Mouse (Mus musculus) kidney, postnatal 25 days (tissue): ENCODE results near the gene Olfr55.
"Not testable (repeated sequence)": the region's sequence is repeated elsewhere in the genome, so short reads cannot be mapped to it uniquely, and the experiment has no call there.

ENCODE experiments used
- DNase-seq, 2 experiments: peaks; one replicate each; pipeline ENCODE4 v3.0.0; 2021; ENCODE audit warnings: mixed read lengths in 2 of 2

The Olfr55 gene

GRCm38 (mm10) chr17:33168147-33168546 lies at the start of gene Olfr55:
Olfr55 (plus strand) TSS chr17:33168447.
- not testable (repeated sequence) for DNase-seq

GRCm38 (mm10) chr17:33124546-33124945 lies 43.7 kb upstream of the Olfr55 start:
- DNase-seq: no peak

GRCm38 (mm10) chr17:33126257-33126656 lies 42.0 kb upstream of the Olfr55 start:
- DNase-seq: no peak

- DNase-seq: no peak
Measured at GRCm38 (mm10) chr17:33139261-33139820, 28.9 kb upstream of the Olfr55 start, which contains the start of gene Morc2b. Morc2b (minus strand) TSS chr17:33139683.

GRCm38 (mm10) chr17:33191002-33191401 lies 22.8 kb downstream of the Olfr55 start, which contains the start of gene Olfr239:
Olfr239 (plus strand) TSS chr17:33191302.
- DNase-seq: not testable (repeated sequence)

- DNase-seq: no peak
Measured at GRCm38 (mm10) chr17:33221590-33221989, 53.3 kb downstream of the Olfr55 start, which contains the start of gene Olfr1564. Olfr1564 (minus strand) TSS chr17:33221690.
